Mouse (Mus musculus) megakaryocyte-erythroid progenitor cell, adult 5-6 weeks (primary cell): ENCODE measurements around the gene Pcdh15. TPM values are rescaled to one million over a fixed set of nuclear protein-coding genes. Genes with fewer than 3 reads are reported as not detected.

ENCODE experiments used
- ATAC-seq: replicated peaks from 2 replicates; pipeline ENCODE4 v1.8.0; 2016; ENCODE audit warnings: mild to moderate bottlenecking, inconsistent platforms; ENCODE audit not compliant: severe bottlenecking, poor library complexity, low FRiP score, low TSS enrichment
- total RNA-seq, 2 experiments: library from RNA; stranded (forward) in 1 of 2; stranded (reverse) in 1 of 2; fragments of 200-1000, 215-1000 nt in 1 of 2; fragments of >200 nt in 1 of 2; fragmentation: Nextera tagmentation in 1 of 2; gene quantifications; 2 replicates each; pipeline ENCODE4 v1.2.3; 2014 to 2017

Gene Pcdh15
- total RNA-seq (2014; fragmentation: Nextera tagmentation): not detected in 2 replicates
- not detected in 2 replicates for total RNA-seq (2017)

- ATAC-seq: no peak
Measured at GRCm38 (mm10) chr10:73098966-73099845, at the start of gene Pcdh15. Pcdh15 (plus strand) TSS chr10:73099342.

GRCm38 (mm10) chr10:73052074-73052473 is 47.1 kb upstream of the Pcdh15 start:
- no peak for ATAC-seq

GRCm38 (mm10) chr10:73059726-73060230 is 39.4 kb upstream of the Pcdh15 start:
- ATAC-seq: no peak

- no peak for ATAC-seq
Measured at GRCm38 (mm10) chr10:73086703-73087102, 12.4 kb upstream of the Pcdh15 start.

GRCm38 (mm10) chr10:73096531-73097135 is 2.5 kb upstream of the Pcdh15 start:
- no peak for ATAC-seq

- ATAC-seq: no peak
Measured at GRCm38 (mm10) chr10:73097176-73097575, 2.0 kb upstream of the Pcdh15 start.

GRCm38 (mm10) chr10:73097979-73098378 is 1.2 kb upstream of the Pcdh15 start:
- peak; percentile 59 for ATAC-seq

- ATAC-seq: no peak
Measured at GRCm38 (mm10) chr10:73099846-73100241, 702 bp downstream of the Pcdh15 start.

GRCm38 (mm10) chr10:73103383-73103994 is 4.3 kb downstream of the Pcdh15 start:
- ATAC-seq: no peak

- no peak for ATAC-seq
Measured at GRCm38 (mm10) chr10:73105893-73106292, 6.8 kb downstream of the Pcdh15 start.

GRCm38 (mm10) chr10:73137985-73138384 is 38.8 kb downstream of the Pcdh15 start:
- no peak for ATAC-seq

GRCm38 (mm10) chr10:73147543-73147942 is 48.4 kb downstream of the Pcdh15 start:
- no peak for ATAC-seq

- ATAC-seq: no peak
Measured at GRCm38 (mm10) chr10:73147978-73148377, 48.8 kb downstream of the Pcdh15 start.

GRCm38 (mm10) chr10:73154544-73154943 is 55.4 kb downstream of the Pcdh15 start:
- ATAC-seq: no peak

- ATAC-seq: no peak
Measured at GRCm38 (mm10) chr10:73161757-73162156, 62.6 kb downstream of the Pcdh15 start.

GRCm38 (mm10) chr10:73216001-73216400 is 116.9 kb downstream of the Pcdh15 start:
- ATAC-seq: no peak

GRCm38 (mm10) chr10:73242294-73242693 is 143.2 kb downstream of the Pcdh15 start:
- no peak for ATAC-seq

- ATAC-seq: no peak
Measured at GRCm38 (mm10) chr10:73280438-73280837, 181.3 kb downstream of the Pcdh15 start.

GRCm38 (mm10) chr10:73296456-73296855 is 197.3 kb downstream of the Pcdh15 start:
- no peak for ATAC-seq

GRCm38 (mm10) chr10:73301951-73302350 is 202.8 kb downstream of the Pcdh15 start:
- no peak for ATAC-seq
